Mouse (Mus musculus) urinary bladder, adult 18-20 months (tissue): ENCODE results near the gene Hoxa4.

Experiments
- DNase-seq, 2 experiments: peaks; one replicate each; pipeline ENCODE4 v3.0.0; 2022; ENCODE audit warnings: low spot score in 2 of 2, mixed read lengths in 2 of 2

The Hoxa4 gene

GRCm38 (mm10) chr6:52166431-52167077, 25.0 kb downstream of the Hoxa4 start:
- DNase-seq: no peak

- no peak for DNase-seq
Measured at GRCm38 (mm10) chr6:52165441-52166370, 25.8 kb downstream of the Hoxa4 start.

GRCm38 (mm10) chr6:52164626-52165440, 26.7 kb downstream of the Hoxa4 start, which contains the start of gene Hoxa2:
Hoxa2 (minus strand) TSS chr6:52164831.
- no peak for DNase-seq

GRCm38 (mm10) chr6:52164051-52164625, 27.4 kb downstream of the Hoxa4 start:
- DNase-seq: no peak

- DNase-seq: no peak
Measured at GRCm38 (mm10) chr6:52163366-52164031, 28.1 kb downstream of the Hoxa4 start.

GRCm38 (mm10) chr6:52162611-52163365, 28.8 kb downstream of the Hoxa4 start:
- DNase-seq: no peak

GRCm38 (mm10) chr6:52162093-52162380, 29.5 kb downstream of the Hoxa4 start:
- no peak for DNase-seq

- no peak for DNase-seq
Measured at GRCm38 (mm10) chr6:52161336-52162092, 30.0 kb downstream of the Hoxa4 start.

GRCm38 (mm10) chr6:52160511-52161335, 30.8 kb downstream of the Hoxa4 start:
- DNase-seq: peak in 1 of 2 experiments; percentile 63

GRCm38 (mm10) chr6:52159979-52160378, 31.6 kb downstream of the Hoxa4 start:
- DNase-seq: no peak

GRCm38 (mm10) chr6:52159164-52159761, 32.3 kb downstream of the Hoxa4 start:
- DNase-seq: no peak

GRCm38 (mm10) chr6:52158276-52159051, 33.1 kb downstream of the Hoxa4 start, which contains the start of gene Hoxa1:
Hoxa1 (minus strand) TSS chr6:52158317.
- DNase-seq: peak; percentile 64 to 74

GRCm38 (mm10) chr6:52157466-52158275, 33.9 kb downstream of the Hoxa4 start:
- no peak for DNase-seq

- no peak for DNase-seq
Measured at GRCm38 (mm10) chr6:52156551-52157200, 34.9 kb downstream of the Hoxa4 start.

GRCm38 (mm10) chr6:52155471-52155870, 36.1 kb downstream of the Hoxa4 start:
- no peak for DNase-seq

GRCm38 (mm10) chr6:52154044-52154443, 37.5 kb downstream of the Hoxa4 start:
- DNase-seq: no peak
